Mouse (Mus musculus): Measurements from ENCODE around the gene Tshz2.
"Not testable (repeated sequence)": the region's sequence is repeated elsewhere in the genome, so short reads cannot be mapped to it uniquely, and the experiment has no call there.

Gene Tshz2

DNA sequence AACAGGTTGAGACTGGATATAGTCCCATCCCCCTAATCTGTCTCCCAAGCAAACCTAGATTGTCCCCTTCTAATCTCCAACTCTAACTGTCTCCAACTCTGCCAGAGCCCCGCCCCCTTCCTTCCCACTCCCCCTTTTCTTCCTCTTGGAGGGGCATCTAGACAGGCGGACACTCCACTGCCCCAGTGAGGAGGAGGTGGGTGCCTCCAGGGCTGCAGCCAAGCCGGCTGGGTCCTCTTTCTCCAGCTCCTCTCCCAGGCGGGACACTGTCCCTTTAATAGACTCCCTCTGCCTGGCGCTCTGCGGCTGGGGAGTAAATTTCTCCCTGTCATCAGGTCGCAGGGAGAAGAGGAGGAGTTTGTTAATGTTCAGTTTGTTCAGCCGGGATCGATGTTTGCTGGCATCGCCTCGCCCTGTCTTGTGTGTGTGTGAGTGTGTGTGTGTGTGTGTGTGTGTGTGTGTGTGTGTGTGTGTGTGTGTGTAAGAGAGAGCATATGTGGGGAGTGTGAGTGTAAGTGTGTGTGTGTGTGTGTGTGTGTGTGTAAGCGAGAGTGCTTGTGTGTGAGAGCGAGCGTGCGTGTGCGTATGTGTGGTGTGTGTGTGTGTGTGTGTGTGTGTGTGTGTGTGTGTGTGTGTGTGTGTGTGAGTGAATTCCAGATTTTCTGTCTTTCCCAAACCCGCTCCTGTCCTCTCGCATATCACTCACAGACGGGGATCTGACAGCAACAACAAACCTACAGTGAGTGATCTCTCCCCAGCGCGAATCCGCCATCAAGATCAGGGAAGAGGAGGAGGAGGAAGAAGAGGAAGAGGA lies at the start of gene Tshz2:
Gene Tshz2 (plus strand): TSS at position 676 of the 814 bp plus-strand sequence.
- CTCF ChIA-PET, result interaction anchor here in 2 of 4 experiments (0.7 to 1.0 kb wide), 2 partner anchors 8 to 202 kb away, joined by 3 read pairs; no protein-coding TSS in a partner anchor

DNA sequence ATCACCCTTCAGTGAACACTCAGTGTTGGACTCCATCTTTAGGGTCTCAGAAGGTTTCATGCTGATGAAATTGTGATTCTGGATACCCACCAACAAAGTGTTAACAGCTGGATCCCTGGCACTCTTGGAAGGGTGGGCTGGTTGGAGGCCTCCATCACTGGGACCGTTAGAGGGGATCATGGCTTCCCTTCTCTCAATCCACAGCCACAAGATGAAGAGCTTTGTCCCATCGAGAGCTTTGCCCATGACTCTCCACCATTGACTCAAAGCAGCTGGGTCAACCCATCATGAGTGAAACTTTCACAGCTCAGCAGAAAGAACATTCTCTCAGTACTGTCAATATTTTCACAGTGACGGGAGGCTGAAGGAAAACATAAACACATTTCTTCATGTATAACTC lies 49.3 kb upstream of the Tshz2 start:
- ChIA-PET POLR2A (interaction anchor here in 1 of 4 experiments (0.6 kb wide), 1 partner anchor 80 kb away, joined by 4 read pairs; no protein-coding TSS in a partner anchor), CTCF (no interaction called here)

More for the DNA sequence above, at the start of gene Tshz2:
- POLR2A ChIA-PET, result interaction anchor here in 2 of 4 experiments (0.6 to 0.7 kb wide), 2 partner anchors 62 to 529 kb away, joined by 3 read pairs; no protein-coding TSS in a partner anchor

DNA sequence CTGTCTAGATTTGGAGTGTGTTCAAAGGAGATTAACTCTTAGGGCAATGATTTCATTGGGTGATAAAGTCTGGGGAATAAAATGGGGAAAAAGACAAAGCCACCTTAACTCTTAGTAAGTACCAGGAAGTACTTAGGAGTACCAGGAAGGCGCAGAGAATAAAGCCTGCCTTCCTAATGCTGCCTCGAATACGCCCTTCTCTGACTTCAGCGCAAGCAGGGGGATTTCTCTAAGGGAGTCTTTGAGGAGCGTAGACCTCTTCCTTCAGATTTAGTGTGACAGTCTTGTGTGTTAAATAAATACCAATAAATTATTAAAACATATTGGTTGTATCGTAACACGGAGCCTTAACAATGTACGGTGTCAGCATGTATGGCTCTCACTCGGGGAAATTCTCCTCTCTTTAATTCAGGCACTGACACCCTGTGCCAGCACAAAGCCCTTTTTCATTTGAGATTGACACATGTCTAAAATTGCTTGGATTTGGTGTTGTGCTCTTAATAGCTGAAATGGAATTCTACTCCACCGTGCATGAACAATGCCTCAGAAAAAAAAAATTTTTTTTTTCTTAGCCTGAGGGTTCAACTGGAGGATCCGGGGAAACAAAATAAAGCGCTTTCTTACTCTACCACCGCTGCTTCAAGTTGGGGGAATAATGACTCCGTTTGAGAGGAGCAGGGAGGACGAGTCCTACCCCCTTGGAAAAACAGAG lies 47.9 kb upstream of the Tshz2 start:
- ChIA-PET POLR2A (no interaction called here), CTCF (no interaction called here)

DNA sequence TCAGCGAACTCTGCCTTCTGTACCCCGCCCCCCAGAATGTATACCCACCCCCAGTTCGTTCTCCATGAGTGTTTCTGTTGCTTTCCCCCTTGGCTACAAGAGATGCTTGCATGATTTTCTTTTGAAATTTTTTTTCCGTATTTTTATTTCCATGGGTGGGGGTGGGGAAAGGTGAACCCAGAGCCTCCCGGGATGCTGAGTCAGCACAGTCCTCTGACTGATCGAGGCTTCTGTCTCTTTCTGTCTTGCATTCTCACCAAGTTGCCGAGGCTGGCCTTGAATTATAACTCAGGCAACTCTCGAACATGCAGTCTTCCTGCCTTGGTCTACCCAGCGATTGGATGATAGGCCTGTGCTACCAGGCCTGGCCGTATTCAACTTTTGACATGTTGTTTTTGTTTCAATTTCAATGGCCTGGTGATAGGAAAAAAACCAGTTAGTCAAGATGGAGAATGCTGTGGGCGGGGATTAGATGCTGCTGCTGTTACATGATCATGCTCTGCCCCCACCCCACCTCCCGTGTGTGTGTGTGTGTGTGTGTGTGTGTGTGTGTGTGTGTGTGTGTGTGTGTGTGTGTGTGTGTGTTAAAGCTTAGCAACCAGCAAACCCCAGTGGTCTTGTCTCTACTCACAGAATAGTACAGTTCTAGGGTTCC lies 47.1 kb upstream of the Tshz2 start:
- ChIA-PET CTCF (no interaction called here), POLR2A (interaction anchor here in 1 of 4 experiments (0.7 kb wide), 1 partner anchor 69 kb away, joined by 3 read pairs; no protein-coding TSS in a partner anchor)

DNA sequence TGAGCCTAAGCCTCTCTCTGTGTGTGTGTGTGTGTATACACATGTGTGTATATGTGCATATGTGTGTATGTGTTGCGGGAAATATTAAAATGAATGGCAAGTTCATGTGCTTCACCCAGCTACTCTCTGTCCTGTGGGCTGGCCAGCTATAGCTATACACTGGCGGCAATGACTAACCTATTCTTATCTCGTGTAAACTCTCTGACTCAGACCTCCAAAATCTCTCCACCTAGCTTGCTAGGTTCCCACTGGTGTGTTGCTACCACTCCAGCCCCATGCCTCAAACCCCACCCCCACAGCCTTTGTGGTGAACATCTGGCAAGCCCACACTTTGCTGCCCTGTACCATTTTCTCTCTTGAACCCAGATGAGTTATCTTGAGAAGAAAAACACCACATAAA lies 46.1 kb upstream of the Tshz2 start:
- CTCF ChIA-PET, result no interaction called here

DNA sequence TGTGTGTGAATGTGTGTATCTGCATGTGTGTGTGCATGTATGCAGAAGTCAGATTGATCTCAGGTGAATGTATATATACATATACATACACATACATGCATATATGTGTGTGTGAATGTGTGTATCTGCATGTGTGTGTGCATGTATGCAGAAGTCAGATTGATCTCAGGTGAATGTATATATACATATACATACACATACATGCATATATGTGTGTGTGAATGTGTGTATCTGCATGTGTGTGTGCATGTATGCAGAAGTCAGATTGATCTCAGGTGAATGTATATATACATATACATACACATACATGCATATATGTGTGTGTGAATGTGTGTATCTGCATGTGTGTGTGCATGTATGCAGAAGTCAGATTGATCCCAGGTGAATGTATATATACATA lies 45.2 kb upstream of the Tshz2 start, which contains the start of gene Gm11011:
Gene Gm11011 (minus strand): TSS at position 101 of the 400 bp plus-strand sequence.
- POLR2A ChIA-PET, CTCF ChIA-PET: not testable (repeated sequence)

More for the DNA sequence above, 46.1 kb upstream of the Tshz2 start:
- POLR2A ChIA-PET, result interaction anchor here in 1 of 4 experiments (0.5 kb wide), 1 partner anchor 69 kb away, joined by 4 read pairs; no protein-coding TSS in a partner anchor

DNA sequence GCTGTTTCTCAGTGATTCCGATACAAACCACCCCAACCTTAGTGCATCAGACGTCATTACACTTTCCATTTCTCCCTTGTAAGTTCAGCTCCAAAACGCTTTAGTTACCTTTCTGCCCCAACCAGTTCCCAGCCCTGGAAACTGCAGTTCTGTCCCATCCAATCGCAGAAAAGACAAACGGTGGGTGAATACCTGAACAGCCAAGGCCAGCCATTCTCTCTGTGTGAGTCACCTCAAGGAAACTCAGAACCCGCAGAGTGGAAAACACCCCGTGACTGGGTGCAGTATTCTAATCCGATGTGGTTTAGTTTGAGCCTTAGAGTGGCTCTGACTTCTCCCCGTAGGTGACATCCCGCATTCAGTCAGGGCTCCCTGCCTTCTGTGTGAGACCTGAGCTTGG lies 43.1 kb upstream of the Tshz2 start:
- CTCF ChIA-PET, result interaction anchor here in 1 of 4 experiments (0.5 kb wide), 1 partner anchor 23 kb away, joined by 3 read pairs; no protein-coding TSS in a partner anchor
- POLR2A ChIA-PET, result no interaction called here

DNA sequence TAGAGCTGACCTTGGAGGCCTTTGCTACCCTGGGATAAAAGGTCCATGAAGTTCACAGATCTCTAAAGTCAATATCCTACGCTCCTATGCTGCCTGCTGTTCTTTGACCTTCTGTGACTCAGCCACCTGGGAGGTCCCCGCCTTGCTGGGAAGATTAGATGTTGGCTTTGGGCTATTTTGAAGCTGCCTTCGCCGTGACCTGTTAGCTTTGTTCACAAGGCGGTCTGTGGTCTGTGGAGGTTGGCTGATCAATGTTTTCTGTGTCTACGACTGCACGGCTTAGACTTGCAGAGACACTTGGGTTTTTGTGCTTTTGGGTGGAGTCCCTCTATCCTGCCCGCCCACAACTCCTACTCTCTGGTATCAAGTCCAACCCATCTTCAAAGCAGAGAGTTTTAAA lies 42.4 kb upstream of the Tshz2 start:
- ChIA-PET CTCF (no interaction called here), POLR2A (no interaction called here)

DNA sequence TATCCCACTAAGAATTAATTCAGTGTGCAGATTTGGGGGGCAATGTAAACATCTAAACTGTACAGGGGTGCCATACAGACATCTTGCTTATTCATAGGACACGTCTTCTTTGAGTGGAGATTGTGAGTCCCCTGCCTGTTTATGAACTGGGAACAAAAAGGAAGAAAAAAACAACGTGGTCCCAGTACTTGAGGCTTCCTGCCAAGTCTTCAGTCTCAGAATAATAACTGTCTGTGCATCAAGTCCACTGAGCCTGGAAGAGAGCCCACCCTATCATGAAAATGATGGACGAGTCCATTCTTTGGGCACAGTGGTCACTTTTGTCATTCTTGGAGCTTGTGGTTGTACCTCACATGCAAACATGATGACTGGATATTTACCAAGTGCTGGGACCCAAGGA lies 39.1 kb upstream of the Tshz2 start:
- ChIA-PET POLR2A (no interaction called here), CTCF (interaction anchor here in 1 of 4 experiments (1.1 kb wide), 1 partner anchor 233 kb away, joined by 6 read pairs; no protein-coding TSS in a partner anchor)

DNA sequence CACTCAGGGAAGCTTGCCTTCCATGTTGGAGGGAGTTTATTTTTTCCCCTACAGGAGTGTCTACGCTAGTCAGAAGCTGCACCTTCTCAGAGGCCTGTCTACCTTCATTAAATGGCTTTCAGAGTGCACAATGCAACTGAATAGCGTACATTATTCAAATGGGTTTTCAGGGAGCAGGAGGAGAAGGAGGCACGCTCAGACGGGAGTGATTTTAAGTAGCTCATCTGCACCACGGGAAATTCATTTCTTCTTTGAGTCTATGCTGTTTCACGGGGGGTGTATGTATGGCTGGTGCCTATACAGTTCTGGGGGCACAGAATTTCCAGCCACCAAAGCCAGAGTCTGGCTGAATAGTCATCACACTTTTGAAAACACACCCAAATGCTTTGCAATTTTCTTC lies 35.5 kb upstream of the Tshz2 start:
- ChIA-PET CTCF (no interaction called here), POLR2A (interaction anchor here in 1 of 4 experiments (1.5 kb wide), 1 partner anchor 9 kb away, joined by 4 read pairs; no protein-coding TSS in a partner anchor)

DNA sequence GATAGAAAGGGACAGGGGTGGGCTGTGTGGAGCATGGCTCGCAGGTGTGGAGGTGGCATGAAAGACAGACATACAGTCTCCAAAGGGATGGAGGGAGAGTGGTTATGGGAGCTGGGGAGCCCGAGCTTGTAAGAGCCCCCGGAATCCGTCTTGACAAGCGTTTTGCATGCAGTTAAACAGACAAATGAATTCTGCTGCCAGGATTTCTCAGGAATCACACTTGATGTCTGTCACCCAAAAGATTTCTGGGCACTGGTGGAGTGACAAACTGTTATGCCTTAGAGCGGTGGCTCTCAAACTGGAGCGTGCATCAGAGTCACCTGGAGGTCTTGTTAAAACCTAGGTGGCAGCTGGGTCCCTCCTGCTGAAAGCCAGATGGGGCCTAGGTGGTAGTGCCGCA lies 34.8 kb upstream of the Tshz2 start:
- POLR2A ChIA-PET, result interaction anchor here in 1 of 4 experiments (0.5 to 1.5 kb wide), 4 partner anchors 9 to 519 kb away, joined by 3 to 4 read pairs (median 4); no protein-coding TSS in a partner anchor
- CTCF ChIA-PET, result no interaction called here

DNA sequence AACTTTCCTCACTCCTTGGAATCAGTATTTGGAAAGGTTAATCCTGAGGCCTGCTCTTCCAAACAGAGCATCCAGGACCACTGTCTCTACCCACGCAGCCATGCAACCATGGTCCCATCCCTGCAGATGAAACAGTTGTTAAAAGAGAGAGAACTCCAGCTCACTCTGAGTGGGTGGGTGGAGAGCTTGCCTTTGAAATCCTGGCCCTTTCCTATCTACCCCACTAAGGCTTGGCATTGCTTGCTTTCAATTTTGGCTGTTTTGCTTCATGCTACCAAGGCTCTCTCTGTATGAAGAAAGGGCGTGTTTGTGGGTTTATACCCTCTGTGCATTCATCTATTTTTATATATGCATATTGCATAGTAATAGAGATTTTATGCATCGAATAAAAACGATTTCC lies 33.2 kb upstream of the Tshz2 start:
- ChIA-PET POLR2A (no interaction called here), CTCF (interaction anchor here in 1 of 4 experiments (0.6 kb wide), 1 partner anchor 191 kb away, joined by 3 read pairs; no protein-coding TSS in a partner anchor)

DNA sequence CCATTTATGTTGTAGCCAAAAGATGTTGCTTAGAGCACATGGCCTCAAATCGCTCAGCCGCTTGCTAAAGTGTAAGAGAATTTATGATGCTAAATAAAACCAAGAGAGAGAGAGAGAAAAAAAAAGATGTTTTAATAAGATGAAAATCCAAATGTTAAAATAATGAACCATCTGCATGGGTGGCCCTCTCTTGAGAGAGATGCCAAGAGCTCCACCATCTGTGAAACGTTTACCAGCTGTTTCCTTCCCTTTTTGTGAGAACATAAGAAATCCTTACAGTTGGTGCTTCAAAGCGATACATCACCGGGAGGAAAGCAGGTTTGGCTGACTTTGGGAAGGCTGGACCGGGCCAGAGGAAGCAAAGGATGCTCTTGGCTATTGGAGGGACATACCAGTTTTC lies 32.6 kb upstream of the Tshz2 start:
- POLR2A ChIA-PET, result no interaction called here
- CTCF ChIA-PET, result interaction anchor here in 1 of 4 experiments (0.6 kb wide), 1 partner anchor 190 kb away, joined by 3 read pairs; no protein-coding TSS in a partner anchor

DNA sequence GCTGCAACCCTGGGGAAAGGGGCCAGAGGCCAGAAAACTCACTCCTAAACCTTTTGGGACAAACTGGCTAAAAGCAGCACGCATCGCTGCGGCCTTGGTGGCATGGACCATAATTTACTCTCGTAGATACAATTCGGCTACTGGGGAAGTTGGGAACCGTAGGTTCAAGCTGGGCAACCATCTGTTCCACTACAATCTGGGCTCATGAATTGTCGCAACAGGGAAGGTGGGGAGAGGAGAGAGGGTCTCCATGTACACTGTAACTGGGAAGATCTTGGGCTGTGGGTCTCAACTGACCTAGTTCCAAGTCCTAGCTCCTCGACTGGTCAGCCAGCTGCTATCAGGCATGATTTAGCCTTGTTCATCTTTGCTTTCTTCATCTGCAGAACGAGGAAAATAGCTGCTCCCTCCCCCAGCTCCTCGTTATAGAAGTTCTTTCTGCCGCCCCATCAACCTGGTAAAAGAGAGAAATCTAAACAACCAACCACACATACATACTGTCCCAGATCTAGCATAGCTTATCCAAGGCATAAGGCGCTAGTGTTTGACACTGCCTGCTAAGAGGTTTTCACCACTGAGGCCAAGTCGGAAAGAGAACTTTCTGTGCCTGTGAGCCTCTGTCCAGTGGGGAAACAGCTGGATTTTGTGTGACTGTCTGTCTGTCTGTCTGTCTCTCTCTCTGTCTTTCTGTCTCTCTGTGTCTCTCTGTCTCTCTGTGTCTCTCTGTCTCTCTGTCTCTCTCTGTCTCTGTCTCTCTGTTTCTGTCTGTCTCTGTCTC lies 25.7 kb upstream of the Tshz2 start:
- CTCF ChIA-PET, result no interaction called here
- POLR2A ChIA-PET, result interaction anchor here in 2 of 4 experiments (0.6 to 1.3 kb wide), 3 partner anchors 9 to 754 kb away, joined by 3 to 4 read pairs (median 3); no protein-coding TSS in a partner anchor

DNA sequence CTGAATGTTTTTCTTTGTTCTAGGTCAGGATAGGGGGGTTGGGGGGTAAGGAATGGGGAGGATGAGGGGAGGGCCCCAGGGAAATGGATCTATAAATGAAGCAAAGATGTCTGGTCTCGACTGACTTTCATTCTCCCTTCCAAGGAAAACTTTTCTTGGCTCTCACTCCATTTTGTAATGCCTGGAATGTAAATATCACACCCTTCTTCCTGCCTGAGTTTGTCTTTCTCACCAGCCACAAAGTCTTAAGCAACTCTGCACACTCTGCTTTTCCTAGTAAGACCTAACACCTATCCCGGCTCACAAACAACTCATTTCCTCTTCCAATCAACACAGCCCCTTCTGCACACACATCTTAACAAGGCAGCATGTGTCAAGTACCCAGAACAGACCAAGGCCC lies 25.0 kb upstream of the Tshz2 start:
- POLR2A ChIA-PET, result no interaction called here
- CTCF ChIA-PET, result no interaction called here

DNA sequence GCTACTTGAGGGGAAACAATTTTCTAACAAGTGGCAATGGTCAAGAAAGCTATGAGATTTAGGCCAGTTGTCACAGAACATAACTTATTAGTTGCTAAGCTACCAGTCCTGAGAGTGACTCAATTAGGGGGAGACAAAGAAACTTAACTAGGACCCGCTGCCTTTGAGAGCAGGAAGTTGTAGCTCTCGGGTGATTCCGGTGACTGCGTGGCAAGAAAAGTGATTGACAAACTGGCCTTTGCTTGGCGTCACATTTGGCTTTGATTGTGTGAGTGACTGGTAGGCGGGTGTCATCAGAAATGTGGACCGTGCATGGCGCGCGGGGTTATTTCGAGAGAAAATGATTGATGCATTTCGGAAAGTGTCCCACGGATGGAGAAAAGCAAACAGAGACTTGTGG lies 22.9 kb upstream of the Tshz2 start:
- ChIA-PET POLR2A (interaction anchor here in 1 of 4 experiments (1.1 kb wide), 1 partner anchor 285 kb away, joined by 3 read pairs; no protein-coding TSS in a partner anchor), CTCF (interaction anchor here in 1 of 4 experiments (1.4 kb wide), 1 partner anchor 178 kb away, joined by 3 read pairs; no protein-coding TSS in a partner anchor)

DNA sequence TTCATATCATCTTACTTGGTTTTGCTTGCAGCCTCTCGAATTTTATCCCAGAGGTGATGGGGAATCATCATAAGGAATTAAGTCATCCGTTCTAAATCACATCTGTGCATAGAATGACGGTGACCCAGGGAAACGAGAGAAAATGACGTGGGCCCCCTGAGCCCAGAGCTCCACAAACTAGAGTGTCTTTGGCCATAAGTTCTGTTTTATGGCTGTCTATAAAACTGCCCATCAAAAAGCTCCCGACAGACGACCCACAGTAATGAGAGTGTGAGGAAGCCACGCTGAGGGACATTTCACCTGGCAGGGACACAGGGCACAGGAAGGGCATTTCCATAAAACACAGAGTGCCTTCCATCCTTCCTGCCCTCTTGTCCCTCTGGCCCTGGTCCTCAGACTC lies 21.9 kb upstream of the Tshz2 start:
- ChIA-PET CTCF (interaction anchor here in 1 of 4 experiments (0.7 kb wide), 1 partner anchor 462 kb away, joined by 3 read pairs; no protein-coding TSS in a partner anchor), POLR2A (no interaction called here)

DNA sequence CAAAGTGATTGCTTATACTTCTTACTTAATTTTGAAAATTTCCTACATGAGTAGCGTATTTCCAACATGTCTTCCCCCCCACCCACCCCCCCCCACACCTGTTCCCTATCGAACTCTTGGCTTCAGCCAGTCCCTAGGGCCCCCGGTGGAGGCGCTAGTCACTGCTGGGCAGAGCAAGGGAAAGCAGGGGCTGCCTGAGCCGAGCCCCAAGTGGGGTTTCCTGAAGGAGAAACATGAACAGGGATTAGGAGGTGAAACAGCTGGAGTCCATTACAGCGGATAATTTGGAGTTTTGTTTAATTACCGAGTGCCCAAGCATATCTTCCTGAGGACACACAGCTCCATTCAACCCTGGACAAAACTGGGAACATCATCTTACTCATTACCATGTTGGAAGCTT lies 21.3 kb upstream of the Tshz2 start:
- CTCF ChIA-PET, result no interaction called here
- POLR2A ChIA-PET, result no interaction called here
